Mouse (Mus musculus) testis, adult 2 months (tissue): ENCODE data around the gene AC134908.4. TPM values are rescaled to one million over a fixed set of nuclear protein-coding genes. Genes with fewer than 3 reads are reported as not detected.

Experiments
- H3K27ac ChIP-seq: fragments of 200-500 bp; 2 replicates; pipeline ENCODE4 v1.5.1; 2012; ENCODE audit warnings: low read depth, low read length; ENCODE audit not compliant: control insufficient read depth, insufficient read depth
- H3K27me3 ChIP-seq: fragments of 200-500 bp; 2 replicates; pipeline ENCODE4 v1.6.1; 2012; ENCODE audit warnings: mild to moderate bottlenecking, low read length, moderate library complexity; ENCODE audit not compliant: control insufficient read depth, insufficient read depth
- H3K36me3 ChIP-seq: fragments of 200-500 bp; 2 replicates; pipeline ENCODE4 v1.6.1; 2012; ENCODE audit warnings: mild to moderate bottlenecking, low read length; ENCODE audit not compliant: control insufficient read depth, insufficient read depth
- H3K4me1 ChIP-seq: fragments of 200-500 bp; 2 replicates; pipeline ENCODE4 v1.6.1; 2012; ENCODE audit warnings: low read length; ENCODE audit not compliant: control insufficient read depth, insufficient read depth
- H3K4me3 ChIP-seq: fragments of 200-500 bp; 2 replicates; pipeline ENCODE4 v1.5.1; 2012; ENCODE audit warnings: low read depth, mild to moderate bottlenecking, low read length, moderate library complexity, mixed read lengths; ENCODE audit not compliant: control insufficient read depth
- CTCF ChIP-seq: fragments of 200-500 bp; IDR thresholded peaks from 2 replicates; pipeline ENCODE4 v1.5.1; 2012; ENCODE audit warnings: low read depth, mild to moderate bottlenecking, inconsistent platforms, low read length, moderate library complexity; ENCODE audit not compliant: control insufficient read depth, insufficient read depth, insufficient replicate concordance
- POLR2A ChIP-seq: fragments of 200-500 bp; IDR thresholded peaks from 2 replicates; pipeline ENCODE4 v1.6.1; 2012; ENCODE audit warnings: low read depth, mild to moderate bottlenecking, inconsistent platforms, low read length, moderate library complexity; ENCODE audit not compliant: control insufficient read depth
- polyA plus RNA-seq: library from polyadenylated mRNA; depleted of rRNA; stranded (reverse); fragments of >200 nt; gene quantifications from 2 replicates; pipeline ENCODE4 v1.2.3, GENCODE M21; 2012

The AC134908.4 gene
- polyA plus RNA-seq, 1 experiment, result not detected

DNA sequence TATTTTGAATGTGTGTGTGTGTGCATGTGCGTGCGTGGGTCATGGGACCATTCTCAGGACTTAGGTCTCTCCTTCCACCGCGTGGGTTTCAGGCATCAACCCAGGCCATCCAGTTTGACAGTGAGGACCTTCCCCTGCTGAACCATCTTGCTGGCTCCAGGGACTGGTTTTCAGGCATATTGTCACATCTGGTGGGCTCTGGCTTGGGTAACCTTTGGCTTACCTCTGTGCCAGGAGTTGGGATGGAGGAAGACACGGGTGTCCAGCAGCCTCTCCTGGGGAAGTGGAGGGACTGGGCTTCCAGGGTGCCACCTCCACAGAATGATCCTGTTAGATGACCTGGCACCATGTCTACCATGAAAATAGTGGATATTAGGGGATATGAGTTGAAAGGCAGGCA, 17.5 kb downstream of the AC134908.4 start:
- TF ChIP-seq POLR2A, result no peak
- TF ChIP-seq CTCF, result no peak
- Histone ChIP-seq H3K36me3 (peaks cover 5% of the 10 kb centered on the region), H3K27ac (no peak overlapping the region), H3K4me3 (no peak overlapping the region), H3K27me3 (no peaks in the 10 kb centered on the region), H3K4me1 (peaks cover 5% of the 10 kb centered on the region)

DNA sequence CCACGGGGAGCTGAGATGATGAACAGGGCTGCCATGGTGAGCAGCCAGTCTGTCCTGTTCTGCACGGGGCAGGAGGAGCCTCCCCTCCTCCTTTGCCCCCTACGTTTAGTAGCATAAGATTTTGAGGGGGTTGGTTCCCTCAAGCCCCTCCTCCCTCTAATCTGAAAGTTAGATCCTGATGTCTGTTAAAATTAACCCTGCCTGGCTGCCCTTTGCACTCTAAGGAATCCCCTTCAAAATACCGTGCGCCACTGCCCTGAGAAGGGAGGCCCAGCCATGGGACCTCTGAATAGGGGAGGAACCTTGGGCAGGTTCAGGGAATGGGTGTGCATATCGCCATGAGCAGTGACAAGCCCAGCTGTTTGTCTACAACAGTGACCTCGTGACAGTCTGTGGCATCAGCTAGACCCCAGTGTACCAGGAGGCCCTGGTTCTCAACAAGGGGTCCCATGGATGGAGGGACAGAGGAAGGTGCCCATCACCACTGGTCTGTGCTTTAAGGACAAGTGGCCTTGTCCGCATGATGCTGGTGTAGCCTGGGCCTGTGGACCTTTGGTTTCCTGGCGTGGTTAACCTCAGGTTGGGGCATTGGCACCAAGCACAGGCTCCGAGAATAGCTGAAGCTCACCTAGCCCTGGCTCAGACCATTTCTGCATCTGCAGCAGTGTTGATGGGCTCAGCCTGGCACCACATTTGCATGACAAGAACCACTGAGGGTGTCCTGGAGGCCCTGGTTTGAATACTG, 20.0 kb downstream of the AC134908.4 start:
- peaks cover 2% of the 10 kb centered on the region; the same call in 1 of the 2 replicates for H3K36me3 ChIP-seq
- no peaks in the 10 kb centered on the region for H3K27me3 ChIP-seq
- H3K4me1 ChIP-seq, result peaks cover 5% of the 10 kb centered on the region
- TF ChIP-seq POLR2A, result no peak
- no peak for TF ChIP-seq CTCF
- no peak overlapping the region for H3K27ac ChIP-seq
- no peak overlapping the region for H3K4me3 ChIP-seq

DNA sequence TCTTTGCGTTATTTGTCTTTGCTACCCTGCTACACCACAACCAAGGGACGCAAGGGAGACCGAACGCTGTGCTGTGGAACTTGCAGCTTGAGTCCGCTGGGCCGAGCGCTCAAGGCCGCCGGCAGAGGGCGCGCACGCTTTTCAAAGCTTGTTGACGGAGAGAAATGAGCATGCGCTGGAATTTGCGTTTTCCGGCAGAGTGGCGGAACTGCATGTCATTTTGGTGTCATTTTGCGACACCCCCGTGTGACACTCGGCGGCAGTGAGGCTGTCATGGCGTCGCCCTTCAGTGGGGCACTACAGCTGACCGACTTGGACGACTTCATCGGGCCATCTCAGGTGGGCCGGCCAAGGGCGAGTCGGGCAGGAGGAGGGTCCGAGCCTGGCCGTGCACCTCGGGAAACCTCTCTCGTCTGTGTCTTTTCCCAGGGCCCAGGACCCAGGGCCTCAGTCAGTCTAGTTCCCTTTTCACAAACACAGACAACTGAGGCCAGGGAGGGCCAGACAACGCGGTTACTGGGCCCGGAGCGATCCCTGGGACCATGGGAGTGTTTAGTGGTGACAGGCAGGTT, 21.8 kb downstream of the AC134908.4 start, which contains the start of gene Narfl:
Narfl (plus strand) TSS at position 228 of the 572 bp plus-strand sequence.
- peak; percentile 62; the same call in 1 of the 2 replicates for TF ChIP-seq POLR2A
- peak; percentile 95; the same call in 1 of the 2 replicates for TF ChIP-seq CTCF
- no peak within 1 kb of the TSS for H3K27ac ChIP-seq

DNA sequence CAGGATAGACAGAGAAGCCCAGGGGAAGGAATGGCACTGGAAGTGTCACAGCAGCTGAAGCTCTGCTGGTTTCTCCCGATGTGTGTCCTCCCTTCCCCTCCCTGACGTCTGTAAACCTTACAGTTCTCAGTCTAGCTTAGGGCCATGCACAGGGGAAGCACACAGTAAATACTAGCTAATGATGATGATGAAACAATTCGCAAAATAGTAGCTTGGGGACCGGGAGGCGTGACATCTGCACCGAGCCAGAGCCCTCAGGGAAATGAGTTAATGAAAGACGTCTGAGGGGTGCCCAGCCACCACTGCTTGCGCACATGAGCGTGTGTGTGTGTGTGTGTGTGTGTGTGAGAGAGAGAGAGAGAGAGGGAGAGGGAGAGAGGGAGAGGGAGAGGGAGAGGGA, 26.1 kb downstream of the AC134908.4 start:
- no peak overlapping the region for H3K4me3 ChIP-seq
- no peaks in the 10 kb centered on the region for H3K27me3 ChIP-seq
- no peaks in the 10 kb centered on the region for H3K36me3 ChIP-seq
- TF ChIP-seq POLR2A (no peak), CTCF (no peak)
- no peak overlapping the region for H3K27ac ChIP-seq
- peaks cover 3% of the 10 kb centered on the region for H3K4me1 ChIP-seq

More for the DNA sequence above, 21.8 kb downstream of the AC134908.4 start, which contains the start of gene Narfl:
- Histone ChIP-seq H3K4me3 (peak within 1 kb of the TSS; percentile 92), H3K4me1 (peaks cover 5% of the 10 kb centered on the region), H3K27me3 (no peaks in the 10 kb centered on the region), H3K36me3 (peaks cover 2% of the 10 kb centered on the region; the same call in 1 of the 2 replicates)

DNA sequence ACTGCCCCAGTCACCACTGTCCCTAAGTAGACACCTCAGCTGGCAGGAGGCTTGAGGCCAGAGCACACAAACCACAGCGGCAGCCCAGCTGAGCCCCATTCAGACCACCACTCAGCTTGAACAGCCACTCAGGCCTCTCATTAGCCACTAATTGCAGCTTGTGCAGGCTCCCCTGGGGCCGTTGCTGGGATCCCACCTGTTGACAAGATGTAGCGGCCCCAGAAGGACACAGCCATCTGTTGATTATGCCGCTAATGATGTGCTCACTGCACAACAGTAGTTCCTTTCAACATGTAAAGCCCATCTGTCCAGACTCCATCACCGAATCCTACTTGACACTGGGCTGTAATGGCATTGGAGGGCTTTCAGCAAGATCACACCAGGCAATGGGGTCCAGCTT, 29.6 kb downstream of the AC134908.4 start:
- Histone ChIP-seq H3K4me1 (peaks cover 3% of the 10 kb centered on the region; the same call in 1 of the 2 replicates), H3K36me3 (no peaks in the 10 kb centered on the region), H3K4me3 (no peak overlapping the region), H3K27ac (no peak overlapping the region), H3K27me3 (no peaks in the 10 kb centered on the region)
- TF ChIP-seq POLR2A (no peak), CTCF (no peak)

DNA sequence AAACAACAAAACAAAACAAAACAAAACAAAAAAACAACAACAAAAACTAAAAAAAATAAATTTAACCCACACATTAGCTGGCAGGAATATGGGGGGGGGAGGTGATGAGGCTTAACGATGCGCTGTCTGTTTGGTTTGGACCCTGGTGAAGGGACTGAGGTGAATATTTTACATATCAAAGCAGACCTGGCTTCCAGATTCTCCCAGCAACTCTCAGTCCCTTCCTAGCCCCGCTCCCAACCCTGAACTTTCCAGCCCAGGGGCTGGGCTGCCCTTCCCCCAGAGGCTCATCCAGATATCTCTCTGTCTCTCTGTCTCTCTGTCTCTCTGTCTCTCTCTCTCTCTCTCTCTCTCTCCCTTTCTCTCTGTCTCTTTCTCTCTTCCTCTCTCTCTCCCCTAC, 32.9 kb downstream of the AC134908.4 start:
- H3K4me1 ChIP-seq, result peaks cover 3% of the 10 kb centered on the region; the same call in 1 of the 2 replicates
- H3K4me3 ChIP-seq, result peak overlapping the region; percentile 10; the same call in 1 of the 2 replicates
- no peak overlapping the region for H3K27ac ChIP-seq
- H3K36me3 ChIP-seq, result no peaks in the 10 kb centered on the region
- H3K27me3 ChIP-seq, result no peaks in the 10 kb centered on the region
- TF ChIP-seq CTCF (no peak), POLR2A (no peak)

DNA sequence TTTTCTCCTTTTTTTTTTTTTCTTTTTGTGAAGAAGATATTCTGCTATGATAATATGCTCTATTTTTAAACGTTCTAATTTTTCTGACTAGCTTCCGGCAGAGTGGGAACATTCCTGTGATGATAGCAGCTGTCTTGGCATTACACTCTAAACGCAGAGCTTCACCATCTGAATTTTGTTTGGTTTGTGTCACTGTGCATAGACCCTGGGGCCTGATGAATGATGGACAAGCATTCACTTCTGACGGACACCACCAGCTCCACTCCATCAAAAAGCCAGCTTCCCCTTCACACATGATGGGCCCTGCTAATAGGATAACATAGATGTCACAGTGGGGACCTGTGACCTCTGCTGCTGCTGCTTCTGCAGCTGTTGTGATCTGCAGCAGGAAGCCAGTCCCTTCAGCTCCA, 33.9 kb downstream of the AC134908.4 start:
- Histone ChIP-seq H3K27ac (0 out of 2 replicates have a peak overlapping the region, but pooled peaks have one; percentile 5), H3K27me3 (no peaks in the 10 kb centered on the region), H3K4me1 (peaks cover 3% of the 10 kb centered on the region; the same call in 1 of the 2 replicates), H3K36me3 (no peaks in the 10 kb centered on the region), H3K4me3 (peak overlapping the region; percentile 17)
- no peak for TF ChIP-seq POLR2A
- no peak for TF ChIP-seq CTCF
